Mouse (Mus musculus) cortical plate, adult 2 months (tissue): ENCODE results near the gene Cnot10.

Experiments used
- CTCF ChIP-seq: fragments of 200-500 bp; IDR thresholded peaks from 2 replicates; pipeline ENCODE4 v1.5.1; 2011; ENCODE audit warnings: mild to moderate bottlenecking, control low read depth, low read length; ENCODE audit not compliant: insufficient read depth; ENCODE audit errors: extremely low read depth
- POLR2A ChIP-seq: fragments of 200-500 bp; IDR thresholded peaks from 2 replicates; pipeline ENCODE4 v1.6.1; 2011; ENCODE audit warnings: mild to moderate bottlenecking, low read length, control low read depth; ENCODE audit not compliant: insufficient read depth; ENCODE audit errors: extremely low read depth

GRCm38 (mm10) chr9:114573528-114573927 is 66.5 kb downstream of the Cnot10 start:
- TF ChIP-seq CTCF (no peak), POLR2A (no peak)
